Mouse (Mus musculus): ENCODE results near the gene Gm21964.
A peak's percentile ranks its signal among the peaks of the same experiment; 100 is the strongest.

Gm21964 gene

GRCm38 (mm10) chr8:110100907-110101306 lies at the start of gene Gm21964:
TSS of gene Gm21964 (plus strand) at chr8:110101207.
- DNase-seq (ENCODE audit: low spot score in 2 of 2) = no peak

- DNase-seq (ENCODE audit: low spot score in 2 of 2) = no peak
Measured at GRCm38 (mm10) chr8:110051208-110051607, 49.8 kb upstream of the Gm21964 start.

GRCm38 (mm10) chr8:110058207-110058606 lies 42.8 kb upstream of the Gm21964 start:
- DNase-seq (ENCODE audit: low spot score in 2 of 2) = no peak

GRCm38 (mm10) chr8:110064161-110064560 lies 36.8 kb upstream of the Gm21964 start:
- no peak for DNase-seq (ENCODE audit: low spot score in 2 of 2)

GRCm38 (mm10) chr8:110064606-110065365 lies 36.2 kb upstream of the Gm21964 start:
- DNase-seq (ENCODE audit: low spot score in 2 of 2) = no peak

GRCm38 (mm10) chr8:110065676-110066075 lies 35.3 kb upstream of the Gm21964 start:
- DNase-seq (ENCODE audit: low spot score in 2 of 2) = no peak

GRCm38 (mm10) chr8:110069706-110070105 lies 31.3 kb upstream of the Gm21964 start:
- no peak for DNase-seq (ENCODE audit: low spot score in 2 of 2)

- DNase-seq (ENCODE audit: low spot score in 2 of 2) = peak in 1 of 2 experiments; percentile 58
Measured at GRCm38 (mm10) chr8:110071600-110071999, 29.4 kb upstream of the Gm21964 start.

GRCm38 (mm10) chr8:110074496-110074895 lies 26.5 kb upstream of the Gm21964 start:
- DNase-seq (ENCODE audit: low spot score in 2 of 2) = no peak

- DNase-seq (ENCODE audit: low spot score in 2 of 2) = peak; percentile 6 to 44
Measured at GRCm38 (mm10) chr8:110079282-110080221, 21.5 kb upstream of the Gm21964 start, which contains the start of gene Zfp612. TSS of gene Zfp612 (plus strand) at chr8:110079746.

- DNase-seq (ENCODE audit: low spot score in 2 of 2) = no peak
Measured at GRCm38 (mm10) chr8:110082416-110083105, 18.4 kb upstream of the Gm21964 start.

GRCm38 (mm10) chr8:110091869-110092268 lies 9.1 kb upstream of the Gm21964 start:
- DNase-seq (ENCODE audit: low spot score in 2 of 2) = no peak

GRCm38 (mm10) chr8:110101676-110102075 lies 669 bp downstream of the Gm21964 start:
- DNase-seq (ENCODE audit: low spot score in 2 of 2) = no peak

GRCm38 (mm10) chr8:110102653-110103052 lies 1.6 kb downstream of the Gm21964 start, which contains the start of gene Gm17720:
TSS of gene Gm17720 (minus strand) at chr8:110102753.
- DNase-seq (ENCODE audit: low spot score in 2 of 2) = no peak

- DNase-seq (ENCODE audit: low spot score in 2 of 2) = no peak
Measured at GRCm38 (mm10) chr8:110119715-110120114, 18.7 kb downstream of the Gm21964 start.

GRCm38 (mm10) chr8:110130537-110130936 lies 29.5 kb downstream of the Gm21964 start:
- DNase-seq (ENCODE audit: low spot score in 2 of 2) = peak; percentile 9 to 68

GRCm38 (mm10) chr8:110134236-110134635 lies 33.2 kb downstream of the Gm21964 start:
- no peak for DNase-seq (ENCODE audit: low spot score in 2 of 2)

- no peak for DNase-seq (ENCODE audit: low spot score in 2 of 2)
Measured at GRCm38 (mm10) chr8:110135515-110135914, 34.5 kb downstream of the Gm21964 start.

GRCm38 (mm10) chr8:110140156-110140555 lies 39.1 kb downstream of the Gm21964 start:
- DNase-seq (ENCODE audit: low spot score in 2 of 2) = no peak

GRCm38 (mm10) chr8:110140770-110141169 lies 39.8 kb downstream of the Gm21964 start:
- no peak for DNase-seq (ENCODE audit: low spot score in 2 of 2)

- DNase-seq (ENCODE audit: low spot score in 2 of 2) = peak; percentile 16 to 51
Measured at GRCm38 (mm10) chr8:110145538-110145937, 44.5 kb downstream of the Gm21964 start.

GRCm38 (mm10) chr8:110152951-110153350 lies 51.9 kb downstream of the Gm21964 start:
- no peak for DNase-seq (ENCODE audit: low spot score in 2 of 2)
